Mouse (Mus musculus) adrenal gland, postnatal 0 days (tissue): ENCODE measurements around the gene Gm17631. TPM values are rescaled to one million over a fixed set of nuclear protein-coding genes. Genes with fewer than 3 reads are reported as not detected.

Experiments used
- polyA plus RNA-seq: library from polyadenylated mRNA; unstranded; fragments of >200 nt; fragmentation: Nextera tagmentation; extraction: Ambion mirVana; gene quantifications from 2 replicates; pipeline ENCODE4 v1.2.1, GENCODE M21; 2015

Gene Gm17631
- polyA plus RNA-seq: not detected in 2 replicates

DNA sequence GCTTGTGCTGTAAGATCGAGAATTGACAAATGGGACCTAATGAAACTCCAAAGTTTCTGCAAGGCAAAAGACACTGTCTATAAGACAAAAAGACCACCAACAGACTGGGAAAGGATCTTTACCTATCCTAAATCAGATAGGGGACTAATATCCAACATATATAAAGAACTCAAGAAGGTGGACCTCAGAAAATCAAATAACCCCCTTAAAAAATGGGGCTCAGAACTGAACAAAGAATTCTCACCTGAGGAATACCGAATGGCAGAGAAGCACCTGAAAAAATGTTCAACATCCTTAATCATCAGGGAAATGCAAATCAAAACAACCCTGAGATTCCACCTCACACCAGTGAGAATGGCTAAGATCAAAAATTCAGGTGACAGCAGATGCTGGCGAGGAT lies at the start of gene Gm17631:
Gm17631 (plus strand) TSS at position 301 of the 400 bp plus-strand sequence.

DNA sequence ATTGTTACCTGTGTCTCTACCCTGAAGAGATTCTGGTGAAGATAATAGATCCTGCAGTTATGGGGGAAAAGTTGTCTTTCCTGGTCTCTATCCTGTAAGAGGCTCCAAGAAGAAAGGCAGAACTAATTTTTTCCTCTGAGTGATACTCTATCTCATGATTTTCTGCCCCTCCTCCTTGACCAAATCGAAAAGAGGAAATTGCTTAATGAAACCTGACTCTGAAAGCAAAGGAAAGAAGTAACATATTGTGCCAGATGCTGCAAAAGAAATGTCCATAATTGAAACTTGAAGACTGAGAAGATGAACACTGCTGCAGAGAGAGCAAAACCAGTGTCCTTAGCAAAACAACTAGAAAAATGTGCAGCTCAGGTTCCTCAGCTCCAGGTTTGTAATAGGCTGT lies 14.1 kb downstream of the Gm17631 start, which contains the start of gene Klra17:
Klra17 (minus strand) TSS at position 124 of the 400 bp plus-strand sequence.

Other genes starting within 250 kb of the Gm17631 start
- 0.22 and 0.57 TPM in 2 replicates for gene Klrk1, start 238.8 kb upstream of the Gm17631 start, polyA plus RNA-seq
- not detected in 2 replicates for gene Klrc3, start 219.3 kb upstream of the Gm17631 start, polyA plus RNA-seq
- gene Klrc2, start 202.0 kb upstream of the Gm17631 start, polyA plus RNA-seq: 0.06 and 0.17 TPM in 2 replicates
- gene Klrc1, start 183.7 kb upstream of the Gm17631 start, polyA plus RNA-seq: 0.44 and 0.85 TPM in 2 replicates
- gene Klri1, start 145.5 kb upstream of the Gm17631 start, polyA plus RNA-seq: not detected in 2 replicates
- 0.13 TPM in 1 of 2 replicates, not detected in the other for gene Klri2, start 122.2 kb upstream of the Gm17631 start, polyA plus RNA-seq
- not detected in 2 replicates for gene Gm156, start 78.4 kb upstream of the Gm17631 start, polyA plus RNA-seq
- 0.15 TPM in 1 of 2 replicates, not detected in the other for gene Klra17, start 14.0 kb downstream of the Gm17631 start, polyA plus RNA-seq
- 0.39 TPM in 1 of 2 replicates, not detected in the other for gene Klra5, start 55.0 kb downstream of the Gm17631 start, polyA plus RNA-seq
- gene Klra6, start 164.3 kb downstream of the Gm17631 start, polyA plus RNA-seq: not detected in 2 replicates
- not detected in 2 replicates for gene Klra4, start 204.6 kb downstream of the Gm17631 start, polyA plus RNA-seq